Mouse (Mus musculus): ENCODE data around the gene Frzb. TPM values are rescaled to one million over a fixed set of nuclear protein-coding genes. Genes with fewer than 3 reads are reported as not detected.

Frzb gene
- polyA plus RNA-seq, 1 experiment from 2014 or later: 1.3 TPM

- no peaks in the 10 kb centered on the region for H3K4me1 ChIP-seq
- no peak overlapping the region for H3K9ac ChIP-seq
- no peak overlapping the region for H3K27ac ChIP-seq
- ATAC-seq (ENCODE audit: borderline replicate concordance, extremely low read depth, low FRiP score, low TSS enrichment): no peak
- no peaks in the 10 kb centered on the region for H3K36me3 ChIP-seq
- no peaks in the 10 kb centered on the region for H3K9me3 ChIP-seq
- no peak overlapping the region for H3K4me3 ChIP-seq
- WGBS: 77% methylated on average over 6 of the region's 6 CpGs
- H3K27me3 ChIP-seq: no peaks in the 10 kb centered on the region
- H3K4me2 ChIP-seq: no peak overlapping the region
These were observed 31.1 kb downstream of the Frzb start for GRCm38 (mm10) chr2:80416286-80416685.

DNA sequence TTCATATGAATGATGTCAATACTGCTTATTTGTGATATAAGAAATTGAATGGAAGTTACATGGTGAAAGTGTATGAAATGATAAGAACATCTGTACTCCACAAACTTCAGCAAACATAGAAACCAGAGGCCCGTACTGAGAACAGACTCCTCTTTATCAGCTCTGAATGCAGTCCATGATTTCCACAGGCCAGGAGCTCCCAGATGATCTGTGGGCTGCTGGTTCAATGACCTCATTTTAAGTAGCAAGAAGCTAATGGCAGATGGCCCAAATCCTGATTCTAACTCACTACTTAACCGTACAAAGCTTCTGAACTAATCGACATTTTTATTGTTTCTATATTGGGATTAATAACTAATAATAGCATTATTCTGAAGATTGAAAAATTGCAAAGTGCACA is 33.0 kb downstream of the Frzb start:
- Histone ChIP-seq H3K4me1 (no peaks in the 10 kb centered on the region), H3K9ac (no peak overlapping the region), H3K9me3 (no peaks in the 10 kb centered on the region), H3K36me3 (no peaks in the 10 kb centered on the region), H3K27me3 (no peaks in the 10 kb centered on the region), H3K4me3 (no peak overlapping the region), H3K4me2 (no peak overlapping the region), H3K27ac (no peak overlapping the region)
- no peak for ATAC-seq (ENCODE audit: borderline replicate concordance, extremely low read depth, low FRiP score, low TSS enrichment)
- 70% methylated on average over 3 of the region's 3 CpGs for WGBS

DNA sequence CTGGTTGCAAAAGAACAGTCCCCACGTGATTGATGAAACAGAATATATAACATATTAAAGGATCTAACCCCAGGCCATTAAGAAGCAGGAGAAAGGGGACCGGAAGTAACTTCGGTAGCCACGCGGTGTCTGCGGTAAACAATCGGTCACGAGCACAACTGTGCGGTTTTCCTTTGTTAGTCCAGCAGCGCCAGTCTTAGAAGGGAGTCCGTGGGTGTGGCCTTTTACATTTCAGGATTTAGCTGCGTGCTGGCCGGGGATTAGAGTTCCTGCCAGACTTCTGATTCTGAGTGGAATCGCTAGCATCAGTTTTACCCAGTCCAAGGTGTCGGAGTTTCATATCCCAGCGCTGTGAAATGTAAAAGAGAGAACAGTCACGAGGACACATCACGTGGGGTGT is 34.3 kb downstream of the Frzb start:
- no peak overlapping the region for H3K4me3 ChIP-seq
- H3K27me3 ChIP-seq: no peaks in the 10 kb centered on the region
- no peak overlapping the region for H3K4me2 ChIP-seq
- H3K9ac ChIP-seq: no peak overlapping the region
- no peak overlapping the region for H3K27ac ChIP-seq
- no peaks in the 10 kb centered on the region for H3K36me3 ChIP-seq
- WGBS: 76% methylated on average over 18 of the region's 18 CpGs
- no peaks in the 10 kb centered on the region for H3K9me3 ChIP-seq
- no peaks in the 10 kb centered on the region for H3K4me1 ChIP-seq
- no peak for ATAC-seq (ENCODE audit: borderline replicate concordance, extremely low read depth, low FRiP score, low TSS enrichment)

- ATAC-seq (ENCODE audit: borderline replicate concordance, extremely low read depth, low FRiP score, low TSS enrichment): no peak
- no peaks in the 10 kb centered on the region for H3K36me3 ChIP-seq
- no peaks in the 10 kb centered on the region for H3K4me1 ChIP-seq
- H3K9me3 ChIP-seq: no peaks in the 10 kb centered on the region
- no peaks in the 10 kb centered on the region for H3K27me3 ChIP-seq
- 57% methylated on average over 12 of the region's 12 CpGs for WGBS
- no peak overlapping the region for H3K27ac ChIP-seq
- no peak overlapping the region for H3K9ac ChIP-seq
- no peak overlapping the region for H3K4me3 ChIP-seq
- H3K4me2 ChIP-seq: no peak overlapping the region
These were observed 37.4 kb downstream of the Frzb start for GRCm38 (mm10) chr2:80409893-80410574.

DNA sequence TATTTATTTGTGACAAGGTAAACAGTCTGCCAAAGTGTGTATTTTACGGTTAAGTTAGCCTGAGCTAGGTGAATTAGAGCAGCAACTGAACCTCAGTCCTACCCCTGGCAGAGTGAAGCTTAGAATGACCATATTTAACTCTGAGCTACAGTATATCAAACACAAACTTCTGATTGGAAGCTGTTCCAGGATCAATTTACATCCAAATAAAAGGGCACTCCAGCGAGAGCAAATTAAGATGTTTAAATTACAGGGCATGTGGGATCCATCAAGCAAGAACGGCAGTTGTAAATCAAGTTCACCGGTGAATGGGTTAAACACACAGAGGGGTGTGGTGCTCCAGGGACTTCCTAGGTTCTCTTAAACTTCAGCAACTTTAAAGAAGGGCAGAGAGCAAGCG is 42.7 kb downstream of the Frzb start:
- Histone ChIP-seq H3K4me2 (no peak overlapping the region), H3K4me1 (no peaks in the 10 kb centered on the region), H3K9ac (no peak overlapping the region), H3K4me3 (no peak overlapping the region), H3K27ac (no peak overlapping the region), H3K27me3 (no peaks in the 10 kb centered on the region), H3K9me3 (no peaks in the 10 kb centered on the region), H3K36me3 (no peaks in the 10 kb centered on the region)
- ATAC-seq (ENCODE audit: borderline replicate concordance, extremely low read depth, low FRiP score, low TSS enrichment): no peak
- WGBS: 9% methylated on average over 5 of the region's 5 CpGs

DNA sequence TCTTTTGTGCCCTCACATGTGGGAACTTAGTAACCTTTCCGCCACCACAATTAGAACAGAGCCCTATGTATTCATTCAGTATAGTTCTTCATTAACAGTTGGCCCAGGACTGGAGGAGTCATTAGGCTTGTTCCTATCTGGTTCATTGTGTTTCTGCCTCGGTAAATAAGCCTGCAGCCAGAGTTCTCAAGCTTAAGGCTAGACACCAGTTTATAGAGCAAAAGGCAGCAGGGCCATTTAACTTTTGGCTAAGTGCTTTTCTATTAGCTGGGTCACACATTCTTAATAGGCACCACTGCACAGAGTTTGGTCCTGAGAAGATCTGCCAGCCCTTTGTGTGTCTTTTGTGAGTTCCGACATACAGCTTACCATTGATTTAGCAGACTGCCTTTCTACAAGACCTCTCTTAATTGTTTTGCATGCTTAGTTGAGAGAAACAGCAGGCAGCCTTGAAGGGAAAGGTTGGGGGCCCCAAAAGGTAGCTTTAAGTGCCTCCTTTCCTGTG is 48.8 kb downstream of the Frzb start:
- WGBS: 42% methylated on average over 3 of the region's 3 CpGs
- H3K36me3 ChIP-seq: no peaks in the 10 kb centered on the region
- no peak for ATAC-seq (ENCODE audit: borderline replicate concordance, extremely low read depth, low FRiP score, low TSS enrichment)

GRCm38 (mm10) chr2:80396864-80397263 is 50.6 kb downstream of the Frzb start:
- ATAC-seq (ENCODE audit: borderline replicate concordance, extremely low read depth, low FRiP score, low TSS enrichment): no peak
- Histone ChIP-seq H3K27ac (no peak overlapping the region), H3K9me3 (no peaks in the 10 kb centered on the region), H3K4me3 (no peak overlapping the region), H3K9ac (no peak overlapping the region), H3K4me1 (no peaks in the 10 kb centered on the region), H3K36me3 (no peaks in the 10 kb centered on the region), H3K4me2 (no peak overlapping the region), H3K27me3 (no peaks in the 10 kb centered on the region)
- WGBS: 51% methylated on average over 3 of the region's 3 CpGs

More for the DNA sequence above, 48.8 kb downstream of the Frzb start:
- H3K4me1 ChIP-seq: no peaks in the 10 kb centered on the region
- no peaks in the 10 kb centered on the region for H3K9me3 ChIP-seq
- no peak overlapping the region for H3K4me3 ChIP-seq
- H3K4me2 ChIP-seq: no peak overlapping the region
- no peak overlapping the region for H3K9ac ChIP-seq
- H3K27me3 ChIP-seq: no peaks in the 10 kb centered on the region
- H3K27ac ChIP-seq: no peak overlapping the region

GRCm38 (mm10) chr2:80396057-80396456 is 51.4 kb downstream of the Frzb start:
- Histone ChIP-seq H3K27ac (no peak overlapping the region), H3K27me3 (no peaks in the 10 kb centered on the region), H3K4me3 (no peak overlapping the region), H3K9ac (no peak overlapping the region), H3K9me3 (no peaks in the 10 kb centered on the region), H3K36me3 (no peaks in the 10 kb centered on the region), H3K4me2 (no peak overlapping the region), H3K4me1 (no peaks in the 10 kb centered on the region)
- 50% methylated on average over 7 of the region's 7 CpGs for WGBS
- no peak for ATAC-seq (ENCODE audit: borderline replicate concordance, extremely low read depth, low FRiP score, low TSS enrichment)

DNA sequence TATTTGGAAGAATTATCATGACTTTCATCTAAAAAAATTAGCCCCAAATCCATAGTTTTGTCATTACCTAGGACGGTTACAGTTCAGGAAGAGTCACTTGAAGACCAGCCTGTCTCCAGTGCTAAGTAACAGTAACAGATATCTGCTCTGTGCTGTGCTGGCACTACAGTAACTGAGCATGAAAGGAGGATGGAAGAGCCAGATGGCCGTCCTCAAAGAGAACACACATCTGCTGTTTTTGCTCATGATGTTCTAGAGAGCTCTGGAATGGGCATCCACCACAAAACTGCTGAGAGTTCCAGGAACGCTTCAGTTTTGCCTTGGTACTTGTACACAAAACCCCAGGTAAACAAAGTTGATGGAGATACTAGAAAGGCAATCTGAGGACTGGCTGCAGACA is 59.1 kb downstream of the Frzb start:
- Histone ChIP-seq H3K27me3 (no peaks in the 10 kb centered on the region), H3K36me3 (no peaks in the 10 kb centered on the region), H3K4me2 (no peak overlapping the region), H3K9ac (no peak overlapping the region), H3K4me1 (no peaks in the 10 kb centered on the region), H3K4me3 (no peak overlapping the region), H3K9me3 (no peaks in the 10 kb centered on the region), H3K27ac (no peak overlapping the region)
- no peak for ATAC-seq (ENCODE audit: borderline replicate concordance, extremely low read depth, low FRiP score, low TSS enrichment)
- WGBS: 55% methylated on average over 3 of the region's 3 CpGs

- H3K9ac ChIP-seq: no peak overlapping the region
- no peak overlapping the region for H3K27ac ChIP-seq
- H3K4me1 ChIP-seq: no peaks in the 10 kb centered on the region
- H3K4me2 ChIP-seq: no peak overlapping the region
- no peaks in the 10 kb centered on the region for H3K27me3 ChIP-seq
- WGBS: 46% methylated on average over 9 of the region's 9 CpGs
- no peaks in the 10 kb centered on the region for H3K36me3 ChIP-seq
- H3K4me3 ChIP-seq: no peak overlapping the region
- no peak for ATAC-seq (ENCODE audit: borderline replicate concordance, extremely low read depth, low FRiP score, low TSS enrichment)
- no peaks in the 10 kb centered on the region for H3K9me3 ChIP-seq
These were observed 59.8 kb downstream of the Frzb start for GRCm38 (mm10) chr2:80387668-80388067.

DNA sequence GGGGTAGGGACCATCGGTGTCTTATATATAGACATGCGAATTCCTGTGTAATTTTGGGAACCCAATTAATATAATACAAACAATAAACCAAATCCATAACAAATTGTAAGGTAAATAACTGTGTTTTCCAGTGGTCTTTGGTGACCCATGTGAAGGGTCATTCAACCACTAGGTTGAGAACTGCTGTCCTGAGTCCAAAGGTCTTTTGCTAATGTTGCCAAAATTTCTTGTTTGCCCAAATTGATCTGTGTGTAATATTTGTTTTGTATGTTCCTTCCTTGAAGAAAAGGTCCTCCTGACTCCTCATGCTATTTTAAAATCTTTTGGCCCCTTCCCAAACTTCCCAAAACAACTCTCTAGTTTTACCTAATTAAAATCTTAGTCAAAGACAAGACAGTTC is 61.2 kb downstream of the Frzb start:
- Histone ChIP-seq H3K9me3 (no peaks in the 10 kb centered on the region), H3K9ac (no peak overlapping the region), H3K27ac (no peak overlapping the region), H3K36me3 (no peaks in the 10 kb centered on the region), H3K27me3 (no peaks in the 10 kb centered on the region), H3K4me2 (no peak overlapping the region), H3K4me3 (no peak overlapping the region), H3K4me1 (no peaks in the 10 kb centered on the region)
- WGBS: 95% methylated on average over 2 of the region's 2 CpGs
- ATAC-seq (ENCODE audit: borderline replicate concordance, extremely low read depth, low FRiP score, low TSS enrichment): no peak

- H3K4me1 ChIP-seq: no peaks in the 10 kb centered on the region
- H3K4me3 ChIP-seq: no peak overlapping the region
- 57% methylated on average over 4 of the region's 4 CpGs for WGBS
- ATAC-seq (ENCODE audit: borderline replicate concordance, extremely low read depth, low FRiP score, low TSS enrichment): no peak
- no peak overlapping the region for H3K27ac ChIP-seq
- H3K4me2 ChIP-seq: no peak overlapping the region
- no peaks in the 10 kb centered on the region for H3K27me3 ChIP-seq
- H3K36me3 ChIP-seq: no peaks in the 10 kb centered on the region
- no peaks in the 10 kb centered on the region for H3K9me3 ChIP-seq
- H3K9ac ChIP-seq: no peak overlapping the region
These were observed 63.0 kb downstream of the Frzb start for GRCm38 (mm10) chr2:80384447-80384846.

DNA sequence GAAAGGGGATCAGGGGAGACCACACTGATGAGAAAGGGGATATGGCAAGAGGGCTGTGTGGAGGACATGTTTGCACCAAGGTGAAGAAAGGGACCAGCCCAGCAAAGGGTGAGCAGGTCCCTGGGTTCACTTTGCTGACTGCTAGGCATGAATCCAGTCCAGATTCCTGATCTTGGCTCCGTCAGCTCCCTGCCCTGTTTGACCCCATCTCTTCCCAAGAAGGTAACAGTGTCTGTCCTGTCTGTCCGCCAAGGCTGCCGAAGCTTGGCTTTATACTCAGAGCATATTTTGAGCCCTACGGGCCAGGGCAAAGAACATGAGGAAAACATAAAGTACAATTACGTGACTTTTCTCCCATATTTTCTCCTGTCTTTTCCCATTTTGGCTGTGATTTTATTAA is 67.6 kb downstream of the Frzb start:
- Histone ChIP-seq H3K4me1 (no peaks in the 10 kb centered on the region), H3K4me2 (no peak overlapping the region), H3K36me3 (no peaks in the 10 kb centered on the region), H3K4me3 (no peak overlapping the region), H3K27me3 (no peaks in the 10 kb centered on the region), H3K9ac (no peak overlapping the region), H3K27ac (no peak overlapping the region), H3K9me3 (no peaks in the 10 kb centered on the region)
- no peak for ATAC-seq (ENCODE audit: borderline replicate concordance, extremely low read depth, low FRiP score, low TSS enrichment)
- WGBS: 76% methylated on average over 5 of the region's 5 CpGs

Data from lung, embryonic 15.5 days (tissue).